Mouse (Mus musculus) retina, postnatal 1 day (tissue): ENCODE results near the gene Trim28.
A peak's percentile ranks its signal among the peaks of the same experiment; 100 is the strongest.

Experiments
- DNase-seq: peaks from one replicate; pipeline ENCODE4 v3.0.0-alpha.2; 2012

Trim28 gene

DNA sequence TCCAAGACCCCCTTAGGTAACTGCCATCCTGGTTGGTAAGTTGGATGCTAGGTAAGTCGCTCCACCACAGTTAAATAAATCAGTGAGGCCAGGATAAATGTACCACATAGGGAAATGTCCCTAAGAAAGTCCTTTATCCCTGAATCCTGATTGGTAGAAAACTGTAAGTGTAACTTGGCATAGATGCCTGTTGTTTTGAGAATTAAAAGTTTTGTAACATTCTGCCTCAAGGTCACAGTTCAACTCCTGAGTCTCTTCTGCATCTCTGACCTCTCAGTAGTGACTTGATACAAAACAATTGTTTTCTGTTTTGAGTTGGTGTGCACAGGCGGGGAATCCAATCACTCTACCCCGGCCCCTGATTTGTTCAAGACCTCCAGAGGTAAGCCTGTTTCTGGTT, at the start of gene Trim28:
Gene Trim28, plus strand, starts transcription at position 264 of the 400 bp plus-strand sequence.
- DNase-seq, result no peak

DNA sequence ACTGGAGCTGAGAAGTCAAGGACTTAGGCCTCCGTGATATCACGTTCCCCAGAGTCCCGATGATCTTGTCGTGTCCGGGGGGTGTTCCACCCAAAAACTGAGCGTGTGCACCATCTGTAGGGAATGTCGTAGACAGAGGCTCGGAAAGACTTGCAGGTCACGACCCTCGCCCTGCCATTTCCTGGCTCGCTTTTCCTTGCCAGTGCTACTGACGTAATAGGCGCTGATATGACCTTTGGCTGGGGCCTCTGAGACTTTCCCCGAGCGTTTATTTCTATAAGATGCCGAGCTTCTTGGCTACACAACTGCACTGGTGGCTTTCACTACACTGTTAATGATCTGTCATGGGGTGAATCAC, 49.1 kb upstream of the Trim28 start:
- no peak for DNase-seq

DNA sequence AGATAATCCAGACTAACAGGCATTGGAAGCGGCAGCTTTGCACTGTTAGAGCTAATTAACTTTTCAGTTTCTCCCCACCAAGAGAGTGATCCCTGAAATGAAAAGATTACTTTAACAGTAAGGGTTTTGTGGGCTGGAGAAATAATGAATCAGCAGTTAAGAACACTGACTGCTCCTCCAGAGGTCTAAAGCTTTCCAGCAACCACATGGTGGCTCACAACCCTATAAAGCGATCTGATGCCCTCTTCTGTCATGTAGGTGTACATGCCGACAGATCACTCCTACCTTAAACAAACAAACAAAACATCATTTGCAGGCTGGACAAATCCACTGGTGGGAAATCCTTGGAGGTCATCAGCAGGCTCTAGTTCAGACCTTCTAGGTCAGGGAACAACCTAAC, 44.0 kb upstream of the Trim28 start:
- DNase-seq, result peak; percentile 55

DNA sequence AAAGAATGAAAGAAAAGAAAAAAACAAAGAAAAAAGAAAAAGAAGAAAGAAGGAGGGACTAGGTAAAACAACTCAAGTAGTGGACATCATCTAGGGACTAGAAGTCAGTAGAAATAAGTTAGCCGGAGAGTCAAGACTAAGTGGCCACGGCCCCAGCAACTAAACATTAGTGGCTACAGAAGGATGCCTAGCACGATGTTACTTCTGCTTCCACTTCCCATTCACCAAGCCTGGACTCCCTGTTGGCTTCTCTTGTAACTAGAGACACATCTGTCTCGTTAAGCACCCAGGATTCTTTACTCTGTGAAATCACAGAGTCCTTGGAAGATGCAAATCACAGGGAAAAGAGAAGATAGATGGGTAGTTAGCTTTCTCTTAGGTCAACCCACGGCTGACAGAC, 41.4 kb upstream of the Trim28 start:
- DNase-seq, result no peak

DNA sequence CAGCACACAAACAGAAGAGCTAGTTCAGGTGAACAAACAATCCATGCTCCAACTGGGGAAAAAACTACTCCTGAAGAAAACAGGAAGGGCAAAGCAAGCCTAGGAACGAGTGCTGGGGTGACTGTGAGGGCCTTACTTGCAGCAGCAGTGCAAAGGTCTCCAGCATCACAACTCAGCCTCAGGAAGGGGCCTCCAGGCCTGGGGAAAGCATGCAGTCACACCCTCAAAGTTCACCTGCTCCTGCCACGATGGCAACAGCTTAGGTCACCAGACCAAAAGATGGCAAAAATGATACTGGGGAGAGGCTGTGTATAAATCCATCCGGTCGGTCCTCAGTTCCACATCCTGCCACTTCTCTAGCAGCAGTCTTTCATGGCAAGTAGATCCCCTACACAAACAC, 40.0 kb upstream of the Trim28 start:
- DNase-seq, result no peak

DNA sequence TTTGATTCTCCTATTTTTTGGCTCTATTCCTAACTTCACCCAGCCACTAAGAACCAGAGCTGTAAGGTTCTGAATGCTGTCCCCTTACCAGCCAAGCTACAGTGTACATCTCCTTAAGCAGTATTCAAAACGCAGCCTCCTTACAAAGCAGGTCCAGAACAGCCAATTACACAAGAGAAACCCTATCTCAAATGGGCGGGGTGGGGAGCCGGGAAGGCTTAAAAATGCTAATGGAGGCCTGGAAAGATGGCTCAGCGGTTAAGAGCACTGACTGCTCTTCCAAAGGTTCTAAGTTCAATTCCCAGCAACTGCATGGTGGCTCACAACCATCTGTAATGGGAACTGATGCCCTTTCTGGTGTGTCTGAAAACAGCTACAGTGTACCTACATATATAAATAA, 39.2 kb upstream of the Trim28 start:
- DNase-seq, result no peak

DNA sequence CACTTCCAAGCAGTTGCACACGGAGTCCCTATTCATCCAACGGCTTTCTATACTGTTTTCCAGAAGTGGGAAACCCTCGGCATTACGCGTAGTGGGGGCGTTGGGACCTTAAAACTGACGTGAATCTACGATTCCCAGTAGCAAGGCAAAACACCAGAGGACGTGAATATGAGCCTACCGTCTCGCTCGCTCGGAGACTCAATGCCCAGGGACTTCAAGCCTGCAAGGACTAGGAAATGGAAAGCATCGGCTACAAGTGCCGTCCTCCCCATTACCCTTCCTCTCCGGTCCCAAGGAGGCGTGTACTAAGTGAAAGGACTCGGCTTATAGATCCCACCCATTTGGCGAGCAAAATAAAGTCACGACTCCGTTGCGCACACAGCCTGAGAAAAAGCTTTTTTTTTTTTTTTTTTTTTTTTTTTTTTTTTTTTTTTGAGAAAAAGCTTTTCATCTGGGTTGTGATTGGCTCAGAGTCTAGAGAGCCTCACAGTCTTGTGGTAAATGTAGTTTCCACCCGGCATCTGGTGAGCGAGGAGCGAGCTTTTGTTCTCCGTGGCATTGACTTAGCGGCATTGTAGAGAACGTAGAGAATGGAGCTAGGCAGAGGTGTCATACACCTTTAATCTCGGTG, 37.3 kb upstream of the Trim28 start:
- DNase-seq, result peak; percentile 91

DNA sequence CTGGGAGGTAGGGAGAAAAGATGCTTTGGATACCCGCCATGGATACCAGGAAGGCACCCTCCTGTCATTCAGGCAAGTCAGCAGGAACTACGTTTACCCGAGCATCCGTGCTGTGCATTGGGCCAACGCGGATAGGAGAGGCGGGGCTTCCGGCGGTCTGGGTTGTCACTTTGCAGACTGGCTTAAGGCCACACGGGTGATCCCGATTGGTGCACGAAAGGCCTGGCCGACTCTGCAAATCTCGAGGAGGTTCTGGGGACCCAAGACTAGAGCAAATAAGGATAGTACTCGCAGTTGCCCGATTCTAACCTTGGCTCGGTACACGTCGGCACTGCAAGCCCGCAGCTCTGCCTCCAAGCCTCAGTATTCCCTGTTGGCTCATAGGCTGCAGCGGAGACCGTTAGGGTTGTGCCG, 33.2 kb upstream of the Trim28 start, which contains the start of gene Zfp324:
Gene Zfp324, plus strand, starts transcription at position 161 of the 414 bp plus-strand sequence.
- DNase-seq, result peak; percentile 91

DNA sequence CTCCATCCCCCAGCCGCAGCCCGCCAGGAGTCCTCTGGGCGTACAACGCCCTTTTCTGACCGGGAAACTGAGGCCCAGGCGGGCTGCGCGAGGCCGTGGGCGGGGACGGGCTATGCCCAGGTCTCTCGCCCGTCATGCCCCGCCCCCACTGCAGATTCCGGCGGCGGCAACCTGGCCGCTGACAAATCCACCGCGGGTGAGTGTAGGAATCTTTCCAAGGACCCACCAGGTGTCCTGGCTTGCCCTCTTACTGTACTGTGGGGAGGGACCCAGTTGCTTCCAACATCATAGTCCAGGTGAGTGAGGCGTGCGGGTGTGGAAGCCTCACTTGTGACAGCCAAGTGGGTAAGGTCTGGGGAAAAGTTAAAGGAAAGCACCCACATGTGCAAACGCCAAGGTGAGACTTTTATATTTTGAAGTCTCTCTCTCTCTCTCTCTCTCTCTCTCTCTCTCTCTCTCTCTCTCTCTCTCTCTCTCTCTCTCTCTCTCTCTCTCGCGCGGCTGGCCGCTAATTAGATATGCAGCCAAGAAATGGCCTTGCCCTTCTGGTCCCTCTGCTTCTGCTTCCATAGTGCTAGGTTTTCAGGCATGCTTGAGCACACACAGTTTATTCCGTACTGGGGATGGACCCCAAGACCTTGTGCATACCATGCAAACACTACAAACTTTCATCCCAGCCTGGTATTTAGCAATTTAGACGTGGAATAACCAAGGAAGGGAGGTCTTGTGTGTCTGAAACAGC, 32.6 kb upstream of the Trim28 start:
- peak; percentile 25 for DNase-seq

DNA sequence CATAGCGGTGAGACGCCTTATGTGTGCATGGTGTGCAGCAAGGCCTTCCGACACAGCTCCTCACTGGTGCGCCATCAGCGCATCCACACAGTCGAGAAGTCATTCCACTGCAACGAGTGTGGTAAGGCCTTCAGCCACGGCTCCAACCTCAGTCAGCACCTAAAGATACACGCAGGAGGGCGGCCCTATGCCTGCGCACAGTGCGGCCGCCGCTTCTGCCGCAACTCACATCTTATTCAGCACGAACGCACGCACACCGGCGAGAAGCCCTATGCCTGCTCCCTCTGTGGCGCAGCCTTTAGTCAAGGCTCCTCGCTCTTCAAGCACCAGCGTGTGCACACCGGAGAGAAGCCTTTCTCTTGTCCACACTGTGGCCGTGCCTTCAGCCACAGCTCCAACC, 28.0 kb upstream of the Trim28 start:
- DNase-seq, result no peak

DNA sequence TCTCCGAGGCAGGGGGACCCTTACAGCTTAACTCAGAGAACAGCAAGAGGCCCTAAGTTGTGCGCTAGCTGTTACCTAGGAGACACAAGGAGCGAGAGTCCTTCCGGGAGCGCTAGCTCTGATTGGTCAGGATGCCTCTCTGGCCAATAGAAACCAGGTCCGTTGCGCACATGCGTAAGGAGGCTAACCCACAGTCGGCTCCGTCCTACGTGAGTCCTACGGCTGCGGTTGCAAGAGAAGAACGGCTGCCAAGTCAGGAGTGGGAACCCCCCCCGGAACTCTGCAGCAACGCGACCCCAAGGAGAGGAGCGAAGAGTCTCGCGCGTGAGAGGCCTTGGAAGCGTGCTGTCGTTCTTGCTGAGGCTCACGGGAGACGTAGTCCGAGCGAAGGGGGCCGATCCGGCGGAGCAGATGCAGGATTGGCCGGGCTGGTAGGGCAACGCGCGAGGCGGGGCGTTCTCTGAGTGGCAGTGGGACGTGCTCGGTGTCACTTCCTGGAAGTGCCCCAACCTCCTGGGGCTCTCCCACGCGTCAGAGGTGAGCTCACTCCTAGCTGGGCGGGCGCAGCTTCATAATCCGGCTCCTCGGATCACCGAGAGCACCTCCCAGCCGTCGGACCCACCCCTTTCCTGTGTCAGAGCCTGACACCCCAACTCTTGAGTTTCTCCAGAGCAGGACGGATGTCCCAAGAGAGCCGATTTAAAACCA, 21.1 kb upstream of the Trim28 start, which contains the start of gene Zfp446:
Gene Zfp446, plus strand, starts transcription at position 167 of the 708 bp plus-strand sequence.
- peak; percentile 98 for DNase-seq

DNA sequence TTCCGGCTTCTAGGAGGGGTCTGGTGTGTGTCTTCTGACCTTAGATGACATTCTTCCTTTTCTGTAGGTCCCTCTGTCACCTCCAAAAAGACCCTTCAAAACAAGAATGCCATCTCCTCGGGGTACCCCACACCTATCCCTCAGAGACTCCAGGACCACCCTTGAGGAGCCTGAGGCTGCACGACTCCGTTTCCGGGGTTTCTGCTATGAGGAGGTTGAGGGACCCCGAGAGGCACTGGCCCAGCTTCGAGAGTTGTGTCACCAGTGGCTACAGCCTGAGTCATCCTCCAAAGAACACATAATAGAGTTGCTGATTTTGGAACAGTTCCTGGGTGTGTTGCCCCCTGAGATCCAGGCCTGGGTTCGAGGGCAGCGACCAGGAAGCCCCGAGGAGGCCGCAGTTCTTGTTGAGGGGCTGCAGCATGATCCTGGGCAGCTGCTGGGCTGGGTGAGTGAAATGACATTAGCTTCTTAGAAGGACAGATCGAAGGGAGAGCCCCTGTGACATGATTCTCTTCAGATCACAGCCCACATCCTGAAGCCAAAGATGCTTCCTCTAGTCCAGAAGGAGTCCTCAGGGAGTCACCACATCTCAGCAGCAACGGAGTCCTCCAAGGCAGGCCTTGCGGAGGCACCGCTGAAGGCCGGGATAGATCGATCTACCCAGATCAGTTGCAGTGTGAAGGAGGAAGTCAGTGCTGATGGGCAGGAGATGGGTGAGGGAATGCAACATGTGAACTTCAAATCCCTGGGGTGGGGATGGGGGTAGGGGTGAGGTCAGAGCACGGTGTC, 19.8 kb upstream of the Trim28 start:
- DNase-seq, result no peak

DNA sequence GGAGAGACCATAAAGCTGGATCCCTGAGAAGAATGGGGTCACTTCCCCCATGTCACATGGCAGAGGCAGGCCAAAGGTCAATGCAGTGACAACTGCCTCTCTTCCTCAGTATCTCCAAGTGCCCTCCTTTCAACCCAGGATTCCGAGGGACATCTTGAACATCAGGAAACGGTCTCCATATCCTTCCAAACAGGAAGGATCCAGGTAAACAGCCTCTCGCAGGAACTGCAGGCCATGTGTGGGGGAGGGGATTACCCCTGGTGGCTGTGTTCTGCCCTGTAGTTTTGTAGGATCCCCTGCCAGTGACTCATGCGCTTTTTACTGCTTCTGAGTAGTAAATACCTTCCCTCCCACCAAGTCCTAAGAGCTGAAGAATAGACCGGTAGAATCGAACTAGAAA, 19.1 kb upstream of the Trim28 start:
- DNase-seq, result no peak

DNA sequence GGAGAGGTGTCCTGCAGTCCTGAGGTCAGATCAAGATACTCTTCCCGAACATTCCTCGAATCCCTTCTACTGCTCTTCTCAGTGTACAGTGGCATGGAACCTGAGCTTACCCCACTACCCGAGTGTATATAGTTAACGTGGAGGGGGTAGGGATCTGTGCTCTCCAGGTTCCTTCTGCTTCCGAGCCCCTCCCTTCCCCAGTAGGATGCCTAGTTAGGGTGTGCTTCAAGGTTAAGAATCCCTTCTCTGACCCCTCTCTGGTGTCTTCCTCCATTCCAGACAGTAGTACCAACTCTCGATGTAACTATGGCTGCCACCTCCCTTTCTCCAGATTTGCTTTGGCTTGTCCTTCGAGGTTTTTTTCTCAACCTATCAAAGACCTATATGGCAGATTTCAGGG, 18.6 kb upstream of the Trim28 start:
- DNase-seq, result no peak

DNA sequence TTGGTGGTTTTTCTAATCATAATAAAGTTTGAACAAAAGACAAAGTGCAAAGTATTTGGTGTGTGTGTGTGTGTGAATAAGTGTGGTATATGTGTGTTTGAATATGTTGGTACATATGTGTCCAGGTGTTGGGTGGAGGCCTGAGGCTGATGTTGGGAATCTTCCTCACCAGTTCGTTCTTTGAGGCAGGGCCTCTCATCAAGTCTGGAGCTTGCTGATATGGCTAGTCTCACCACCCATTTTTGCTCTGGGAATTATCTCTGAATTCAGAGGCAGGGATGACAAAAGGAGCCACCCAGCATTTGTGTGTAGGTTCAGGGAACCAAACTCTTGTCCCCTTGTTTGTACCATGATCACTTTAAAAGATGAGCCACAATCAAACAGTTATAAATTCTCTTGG, 13.2 kb upstream of the Trim28 start:
- no peak for DNase-seq

DNA sequence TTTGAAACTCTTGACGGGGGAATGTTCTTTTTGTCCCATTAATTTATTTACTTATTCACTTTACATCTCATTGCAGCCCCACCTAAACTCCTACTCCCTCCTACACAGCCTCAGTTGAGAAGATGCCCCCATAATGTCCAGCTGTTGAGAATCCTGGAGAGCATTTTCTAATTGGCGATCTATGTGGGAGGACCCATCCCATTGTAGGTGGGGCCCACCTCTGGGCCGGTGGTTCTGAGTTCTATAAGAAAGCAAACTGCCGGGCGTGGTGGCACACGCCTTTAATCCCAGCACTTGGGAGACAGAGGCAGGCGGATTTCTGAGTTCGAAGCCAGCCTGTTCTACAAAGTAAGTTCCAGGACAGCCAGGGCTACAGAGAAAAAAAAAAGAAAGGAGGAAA, 12.0 kb upstream of the Trim28 start:
- DNase-seq, result no peak

DNA sequence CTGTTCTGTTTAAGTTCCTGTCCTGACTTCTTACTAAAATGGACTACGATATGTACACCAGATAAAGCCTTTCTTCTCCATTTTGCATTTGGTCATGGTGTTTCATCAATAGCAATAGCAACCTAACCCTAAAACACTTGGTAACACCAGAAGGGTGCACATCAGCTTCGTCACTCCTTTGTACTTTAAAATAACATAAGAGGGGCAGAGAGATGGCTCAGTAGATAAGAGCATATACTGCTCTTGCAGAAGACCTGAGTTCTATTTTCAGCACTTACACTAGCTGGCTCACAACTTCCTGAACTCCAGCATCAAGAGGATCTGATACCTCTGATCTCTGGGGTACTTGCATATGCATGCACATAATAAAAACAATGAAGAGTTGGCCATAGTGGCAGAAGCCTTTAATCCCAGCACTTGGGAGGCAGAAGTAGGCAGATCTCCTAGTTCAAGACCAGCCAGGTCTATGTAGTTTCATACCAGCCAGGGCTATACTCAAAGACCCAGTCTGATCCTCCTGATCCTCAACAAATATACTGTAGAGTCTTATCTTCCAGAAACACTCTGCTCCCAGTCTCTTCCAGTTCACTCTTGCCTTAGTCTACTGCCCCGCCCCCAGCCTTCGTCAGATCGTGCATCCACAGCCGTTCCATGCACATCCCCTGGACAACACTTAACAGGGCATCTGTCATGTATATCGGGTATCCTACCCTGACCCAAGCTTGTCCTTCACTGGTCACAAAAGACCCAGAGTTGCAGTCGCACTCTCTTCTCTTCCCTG, 11.3 kb upstream of the Trim28 start:
- no peak for DNase-seq

DNA sequence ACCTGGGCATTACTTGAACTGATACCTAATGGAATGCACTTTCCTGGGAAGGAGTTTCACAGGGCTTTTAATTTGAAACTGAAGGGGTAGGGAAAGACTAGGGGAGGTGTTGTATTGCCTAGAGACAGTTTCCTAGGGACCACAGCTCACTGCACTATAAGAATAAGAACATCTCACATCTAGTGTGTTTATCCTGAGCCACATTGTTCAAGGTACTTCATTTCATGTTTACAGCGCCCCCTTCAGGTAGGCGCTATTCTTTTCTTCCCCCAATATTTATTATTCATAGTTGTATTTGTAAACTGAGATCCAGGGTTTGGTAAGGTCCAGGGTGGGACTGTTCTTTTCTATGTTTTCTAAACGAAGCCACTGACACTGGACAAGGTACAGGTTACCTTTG, 6.7 kb upstream of the Trim28 start:
- DNase-seq, result peak; percentile 54

DNA sequence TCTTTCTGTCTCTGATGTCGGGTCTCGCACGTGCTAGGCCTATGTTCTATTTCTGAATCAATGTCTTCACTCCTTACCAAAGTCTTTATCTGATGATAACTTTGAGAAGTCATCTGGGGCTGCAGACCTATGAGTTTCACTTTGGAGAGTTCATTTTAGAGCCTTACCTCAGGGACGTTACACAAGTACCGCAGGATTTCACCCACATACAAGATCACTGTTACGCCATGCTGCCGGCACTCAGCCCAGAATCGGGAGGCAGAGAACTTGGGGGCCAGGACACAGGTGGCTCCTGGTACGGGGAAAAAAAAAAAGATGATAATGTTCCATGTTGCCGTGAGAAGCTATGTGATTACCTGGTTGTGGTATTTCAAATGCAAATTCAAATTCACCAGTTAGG, 5.8 kb upstream of the Trim28 start:
- DNase-seq, result no peak

DNA sequence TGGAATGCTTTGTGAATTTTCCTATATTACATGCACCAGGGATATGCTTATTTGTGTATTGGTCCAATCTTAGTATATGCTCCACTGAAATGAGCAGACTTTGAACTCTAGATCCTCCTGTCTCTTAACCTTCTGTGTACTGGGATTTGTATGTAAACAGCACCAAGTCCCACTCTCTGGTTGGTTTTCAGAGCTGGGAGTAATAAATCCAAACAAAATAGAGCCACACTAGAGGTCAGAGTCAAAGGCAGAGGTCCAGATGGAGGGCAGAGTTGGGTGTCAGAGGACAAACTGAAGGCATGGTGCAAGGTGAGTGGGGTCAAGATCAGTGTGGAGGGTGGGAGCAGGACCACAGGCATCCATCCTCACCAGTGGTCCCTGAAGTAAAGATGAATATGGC, 3.1 kb upstream of the Trim28 start:
- no peak for DNase-seq

DNA sequence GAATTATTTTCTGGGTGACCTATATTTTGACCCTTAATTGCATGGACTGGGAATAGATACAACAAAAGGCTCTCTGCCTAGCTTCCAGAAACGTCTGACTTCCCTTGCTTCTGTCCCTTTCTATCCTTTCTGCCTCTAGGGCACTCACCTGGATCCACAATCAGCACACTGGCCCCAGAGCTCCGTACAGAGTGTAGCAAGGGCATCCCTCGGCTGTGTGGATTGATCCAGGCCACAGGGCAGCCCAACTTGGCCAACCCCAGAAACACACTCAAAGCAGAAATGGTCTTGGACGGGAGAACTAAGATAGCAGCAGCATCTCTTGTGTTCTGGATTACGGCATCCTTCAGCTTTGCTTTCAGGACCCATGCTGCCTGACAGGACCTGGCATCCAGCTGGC, 1.7 kb upstream of the Trim28 start:
- no peak for DNase-seq

DNA sequence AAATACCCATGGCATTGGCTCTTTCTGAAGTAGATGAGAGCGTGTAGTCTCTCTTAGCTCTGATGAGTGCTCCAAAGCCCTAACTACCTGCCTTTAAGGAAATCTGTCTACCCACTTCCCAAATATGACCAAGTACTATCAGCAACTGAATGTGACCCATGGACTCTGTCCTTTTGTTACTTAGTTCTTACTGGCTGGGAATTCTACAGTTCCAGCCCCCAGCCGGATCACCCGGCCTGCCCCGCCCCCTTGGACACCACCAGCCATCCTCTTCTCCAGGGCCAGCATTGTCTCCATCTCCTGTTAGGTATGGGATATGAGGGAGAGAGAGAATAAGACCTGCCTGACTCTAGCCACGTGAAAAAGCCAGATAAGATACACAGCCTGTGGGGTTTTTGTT, 861 bp upstream of the Trim28 start, which contains the start of gene Slc27a5:
Gene Slc27a5, minus strand, starts transcription at position 140 of the 400 bp plus-strand sequence.
- DNase-seq, result no peak
